Mouse (Mus musculus): ENCODE results near the gene Tmem121. TPM values are rescaled to one million over a fixed set of nuclear protein-coding genes. Genes with fewer than 3 reads are reported as not detected.

Gene Tmem121
- polyA plus RNA-seq, 1 experiment, result 4.1 TPM

GRCm38 (mm10) chr12:113163561-113164006 lies 22.1 kb upstream of the Tmem121 start:
- H3K4me3 ChIP-seq, result no peak overlapping the region
- H3K79me2 ChIP-seq (ENCODE audit: control insufficient read depth, insufficient read depth), result no peaks in the 10 kb centered on the region
- no peaks in the 10 kb centered on the region for H3K27me3 ChIP-seq (ENCODE audit: control insufficient read depth, insufficient read depth, insufficient read length)
- no peak overlapping the region for H3K4me2 ChIP-seq (ENCODE audit: low read depth)
- no peaks in the 10 kb centered on the region for H3K36me3 ChIP-seq (ENCODE audit: control insufficient read depth, insufficient read depth)
- no peak overlapping the region for H3ac ChIP-seq (ENCODE audit: control insufficient read depth, insufficient read length)
- TF ChIP-seq MYOD1 (IDR thresholded peaks at IDR 0.05; ENCODE audit: control insufficient read depth in 1 of 3, insufficient read length in 2 of 3, low read depth in 2 of 3) (no peak), POLR2AphosphoS2 (IDR thresholded peaks at IDR 0.05; ENCODE audit: insufficient read length, low read depth) (no peak), TCF12 (IDR thresholded peaks at IDR 0.05; ENCODE audit: insufficient read depth, poor library complexity, severe bottlenecking) (no peak), POLR2A (IDR thresholded peaks at IDR 0.05; ENCODE audit: insufficient read length, low read depth) (no peak), E2F4 (IDR thresholded peaks at IDR 0.05; ENCODE audit: insufficient read depth) (no peak), CEBPB (IDR thresholded peaks at IDR 0.05; ENCODE audit: insufficient read depth, poor library complexity, severe bottlenecking) (no peak), MYOG (IDR thresholded peaks at IDR 0.05; ENCODE audit: control insufficient read depth in 1 of 3, insufficient read depth in 1 of 3, insufficient read length in 2 of 3, low read depth in 2 of 3) (no peak), USF1 (IDR thresholded peaks at IDR 0.05; ENCODE audit: low read depth) (no peak), TCF3 (IDR thresholded peaks at IDR 0.05; ENCODE audit: insufficient read length, low read depth) (no peak), SRF (IDR thresholded peaks at IDR 0.05; ENCODE audit: control insufficient read depth, insufficient read length, low read depth) (no peak), REST (IDR thresholded peaks at IDR 0.05; ENCODE audit: insufficient read depth, insufficient read length) (no peak), MAX (IDR thresholded peaks at IDR 0.05; ENCODE audit: low read depth) (no peak)

- no peak overlapping the region for H3K4me2 ChIP-seq (ENCODE audit: low read depth)
- H3ac ChIP-seq (ENCODE audit: control insufficient read depth, insufficient read length), result no peak overlapping the region
- no peaks in the 10 kb centered on the region for H3K79me2 ChIP-seq (ENCODE audit: control insufficient read depth, insufficient read depth)
- no peaks in the 10 kb centered on the region for H3K27me3 ChIP-seq (ENCODE audit: control insufficient read depth, insufficient read depth, insufficient read length)
- no peaks in the 10 kb centered on the region for H3K36me3 ChIP-seq (ENCODE audit: control insufficient read depth, insufficient read depth)
- TF ChIP-seq MAX (IDR thresholded peaks at IDR 0.05; ENCODE audit: low read depth) (no peak), USF1 (IDR thresholded peaks at IDR 0.05; ENCODE audit: low read depth) (no peak), MYOD1 (IDR thresholded peaks at IDR 0.05; ENCODE audit: control insufficient read depth in 1 of 3, insufficient read length in 2 of 3, low read depth in 2 of 3) (no peak), REST (IDR thresholded peaks at IDR 0.05; ENCODE audit: insufficient read depth, insufficient read length) (no peak), E2F4 (IDR thresholded peaks at IDR 0.05; ENCODE audit: insufficient read depth) (no peak), POLR2AphosphoS2 (IDR thresholded peaks at IDR 0.05; ENCODE audit: insufficient read length, low read depth) (no peak), TCF3 (IDR thresholded peaks at IDR 0.05; ENCODE audit: insufficient read length, low read depth) (no peak), POLR2A (IDR thresholded peaks at IDR 0.05; ENCODE audit: insufficient read length, low read depth) (no peak), CEBPB (IDR thresholded peaks at IDR 0.05; ENCODE audit: insufficient read depth, poor library complexity, severe bottlenecking) (no peak), SRF (IDR thresholded peaks at IDR 0.05; ENCODE audit: control insufficient read depth, insufficient read length, low read depth) (no peak), TCF12 (IDR thresholded peaks at IDR 0.05; ENCODE audit: insufficient read depth, poor library complexity, severe bottlenecking) (no peak), MYOG (IDR thresholded peaks at IDR 0.05; ENCODE audit: control insufficient read depth in 1 of 3, insufficient read depth in 1 of 3, insufficient read length in 2 of 3, low read depth in 2 of 3) (no peak)
- H3K4me3 ChIP-seq, result no peak overlapping the region
Observed at GRCm38 (mm10) chr12:113168031-113168536, 17.6 kb upstream of the Tmem121 start.

GRCm38 (mm10) chr12:113176960-113177725 lies 8.6 kb upstream of the Tmem121 start:
- H3ac ChIP-seq (ENCODE audit: control insufficient read depth, insufficient read length), result no peak overlapping the region
- H3K4me3 ChIP-seq, result no peak overlapping the region
- no peak overlapping the region for H3K4me2 ChIP-seq (ENCODE audit: low read depth)
- no peaks in the 10 kb centered on the region for H3K36me3 ChIP-seq (ENCODE audit: control insufficient read depth, insufficient read depth)
- H3K79me2 ChIP-seq (ENCODE audit: control insufficient read depth, insufficient read depth), result no peaks in the 10 kb centered on the region
- TF ChIP-seq SRF (IDR thresholded peaks at IDR 0.05; ENCODE audit: control insufficient read depth, insufficient read length, low read depth), result no peak
- TF ChIP-seq E2F4 (IDR thresholded peaks at IDR 0.05; ENCODE audit: insufficient read depth), result no peak
- TF ChIP-seq MYOD1 (IDR thresholded peaks at IDR 0.05; ENCODE audit: control insufficient read depth in 1 of 3, insufficient read length in 2 of 3, low read depth in 2 of 3), result no peak
- no peaks in the 10 kb centered on the region for H3K27me3 ChIP-seq (ENCODE audit: control insufficient read depth, insufficient read depth, insufficient read length)

GRCm38 (mm10) chr12:113181020-113181419 lies 4.7 kb upstream of the Tmem121 start:
- Histone ChIP-seq H3K79me2 (ENCODE audit: control insufficient read depth, insufficient read depth) (no peaks in the 10 kb centered on the region), H3K36me3 (ENCODE audit: control insufficient read depth, insufficient read depth) (no peaks in the 10 kb centered on the region), H3K4me2 (ENCODE audit: low read depth) (no peak overlapping the region), H3K27me3 (ENCODE audit: control insufficient read depth, insufficient read depth, insufficient read length) (peaks cover 7% of the 10 kb centered on the region), H3ac (ENCODE audit: control insufficient read depth, insufficient read length) (no peak overlapping the region), H3K4me3 (no peak overlapping the region)
- TF ChIP-seq MAX (IDR thresholded peaks at IDR 0.05; ENCODE audit: low read depth), result no peak
- no peak for TF ChIP-seq TCF3 (IDR thresholded peaks at IDR 0.05; ENCODE audit: insufficient read length, low read depth)
- TF ChIP-seq CEBPB (IDR thresholded peaks at IDR 0.05; ENCODE audit: insufficient read depth, poor library complexity, severe bottlenecking), result no peak
- TF ChIP-seq SRF (IDR thresholded peaks at IDR 0.05; ENCODE audit: control insufficient read depth, insufficient read length, low read depth), result no peak
- TF ChIP-seq MYOD1 (IDR thresholded peaks at IDR 0.05; ENCODE audit: control insufficient read depth in 1 of 3, insufficient read length in 2 of 3, low read depth in 2 of 3), result no peak
- no peak for TF ChIP-seq USF1 (IDR thresholded peaks at IDR 0.05; ENCODE audit: low read depth)
- TF ChIP-seq POLR2A (IDR thresholded peaks at IDR 0.05; ENCODE audit: insufficient read length, low read depth), result no peak
- no peak for TF ChIP-seq MYOG (IDR thresholded peaks at IDR 0.05; ENCODE audit: control insufficient read depth in 1 of 3, insufficient read depth in 1 of 3, insufficient read length in 2 of 3, low read depth in 2 of 3)
- no peak for TF ChIP-seq REST (IDR thresholded peaks at IDR 0.05; ENCODE audit: insufficient read depth, insufficient read length)
- no peak for TF ChIP-seq E2F4 (IDR thresholded peaks at IDR 0.05; ENCODE audit: insufficient read depth)
- no peak for TF ChIP-seq POLR2AphosphoS2 (IDR thresholded peaks at IDR 0.05; ENCODE audit: insufficient read length, low read depth)
- no peak for TF ChIP-seq TCF12 (IDR thresholded peaks at IDR 0.05; ENCODE audit: insufficient read depth, poor library complexity, severe bottlenecking)

All from myocyte (in vitro differentiated cells).